Mouse (Mus musculus): ENCODE data around the gene Tchp.

The Tchp gene

GRCm38 (mm10) chr5:114742572-114742971, 35.0 kb downstream of the Tchp start:
- Histone ChIP-seq H3K36me3 (ENCODE audit: control insufficient read depth, insufficient read depth, low read length, poor library complexity, severe bottlenecking) (peaks cover 43% of the 10 kb centered on the region), H3K27me3 (ENCODE audit: control insufficient read depth, insufficient read depth, low read length, poor library complexity, severe bottlenecking) (no peaks in the 10 kb centered on the region)
- DNase-seq (ENCODE audit: low read depth, low spot score): no peak

DNA sequence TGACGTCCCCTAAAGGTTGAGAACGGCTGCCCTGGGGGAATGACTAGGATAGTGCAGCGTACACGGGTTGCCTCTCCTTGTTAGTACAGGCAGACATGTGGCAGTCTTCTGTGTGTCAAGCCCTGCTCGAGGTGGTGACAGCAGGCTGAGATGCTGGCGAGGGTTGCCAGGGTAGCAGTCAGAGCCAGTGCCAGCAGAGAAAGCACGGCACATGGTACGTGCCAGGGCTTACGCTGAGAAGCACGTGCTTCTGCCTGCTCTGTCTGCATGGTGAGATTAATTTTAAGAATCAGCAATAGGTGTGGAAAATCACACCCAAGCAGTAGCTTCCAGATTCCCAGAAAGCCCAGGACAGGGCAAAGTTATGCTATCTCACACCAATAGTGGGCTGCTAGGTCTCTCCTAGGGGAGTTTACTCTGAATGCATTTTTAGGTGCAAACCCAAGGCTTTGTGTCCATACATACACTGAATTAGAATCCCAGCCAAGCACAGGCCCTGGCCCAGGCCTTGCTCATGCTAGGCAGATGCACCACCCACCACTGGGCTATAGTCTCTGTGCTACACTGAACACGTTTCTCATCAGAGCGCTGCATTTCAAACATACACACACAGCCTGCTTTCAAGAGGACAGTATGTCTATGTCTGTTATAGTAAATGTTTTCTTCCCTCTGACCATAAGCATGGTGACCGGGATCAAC, 35.6 kb downstream of the Tchp start:
- DNase-seq (ENCODE audit: low read depth, low spot score): no peak
- Histone ChIP-seq H3K36me3 (ENCODE audit: control insufficient read depth, insufficient read depth, low read length, poor library complexity, severe bottlenecking) (peaks cover 41% of the 10 kb centered on the region), H3K27me3 (ENCODE audit: control insufficient read depth, insufficient read depth, low read length, poor library complexity, severe bottlenecking) (no peaks in the 10 kb centered on the region)

DNA sequence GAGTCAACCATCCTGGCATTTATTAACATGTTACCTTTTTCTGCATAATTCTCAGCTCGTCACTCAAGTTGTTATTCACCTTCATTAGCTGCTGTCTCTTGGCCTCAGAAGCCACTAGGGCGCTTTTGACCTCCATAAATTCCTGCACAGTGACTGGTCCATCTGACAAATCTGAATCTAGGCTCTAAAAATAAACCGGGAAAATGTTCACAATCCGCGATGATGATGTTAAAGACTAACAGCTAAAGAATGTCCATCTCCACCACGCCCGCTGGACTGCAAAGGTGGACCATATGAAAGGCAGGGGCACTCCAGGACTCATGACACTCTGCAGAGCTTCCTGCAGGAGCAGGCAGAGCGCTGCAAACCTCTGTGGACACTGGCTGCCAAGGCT, 36.1 kb downstream of the Tchp start:
- DNase-seq (ENCODE audit: low read depth, low spot score): no peak
- no peaks in the 10 kb centered on the region for H3K27me3 ChIP-seq (ENCODE audit: control insufficient read depth, insufficient read depth, low read length, poor library complexity, severe bottlenecking)
- peaks cover 38% of the 10 kb centered on the region for H3K36me3 ChIP-seq (ENCODE audit: control insufficient read depth, insufficient read depth, low read length, poor library complexity, severe bottlenecking)

GRCm38 (mm10) chr5:114745581-114745980, 38.0 kb downstream of the Tchp start:
- no peaks in the 10 kb centered on the region for H3K27me3 ChIP-seq (ENCODE audit: control insufficient read depth, insufficient read depth, low read length, poor library complexity, severe bottlenecking)
- DNase-seq (ENCODE audit: low read depth, low spot score): peak; percentile 15
- H3K36me3 ChIP-seq (ENCODE audit: control insufficient read depth, insufficient read depth, low read length, poor library complexity, severe bottlenecking): peaks cover 26% of the 10 kb centered on the region

DNA sequence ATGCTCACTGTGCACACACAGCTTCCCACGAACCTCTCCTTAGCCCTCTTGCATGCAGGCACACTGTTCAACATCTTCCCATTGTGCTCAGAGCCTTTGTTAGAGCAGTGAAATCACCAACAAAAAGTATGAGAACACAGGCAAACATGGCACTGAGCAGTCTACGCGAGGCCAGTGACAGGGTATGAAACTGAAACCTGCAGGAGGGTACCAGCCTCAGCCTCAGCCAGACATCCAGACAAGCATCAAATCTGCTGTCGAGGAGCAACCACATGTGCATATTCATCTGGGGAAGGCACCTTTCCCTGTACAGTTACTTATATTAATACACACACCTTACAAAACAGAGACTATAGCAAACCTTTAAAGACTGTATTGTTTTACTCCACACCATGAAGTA, 39.3 kb downstream of the Tchp start:
- H3K27me3 ChIP-seq (ENCODE audit: control insufficient read depth, insufficient read depth, low read length, poor library complexity, severe bottlenecking): no peaks in the 10 kb centered on the region
- DNase-seq (ENCODE audit: low read depth, low spot score): peak; percentile 35
- H3K36me3 ChIP-seq (ENCODE audit: control insufficient read depth, insufficient read depth, low read length, poor library complexity, severe bottlenecking): peaks cover 20% of the 10 kb centered on the region

- H3K36me3 ChIP-seq (ENCODE audit: control insufficient read depth, insufficient read depth, low read length, poor library complexity, severe bottlenecking): peaks cover 18% of the 10 kb centered on the region
- peak; percentile 49 for DNase-seq (ENCODE audit: low read depth, low spot score)
These were observed 40.0 kb downstream of the Tchp start for GRCm38 (mm10) chr5:114747521-114747920.

DNA sequence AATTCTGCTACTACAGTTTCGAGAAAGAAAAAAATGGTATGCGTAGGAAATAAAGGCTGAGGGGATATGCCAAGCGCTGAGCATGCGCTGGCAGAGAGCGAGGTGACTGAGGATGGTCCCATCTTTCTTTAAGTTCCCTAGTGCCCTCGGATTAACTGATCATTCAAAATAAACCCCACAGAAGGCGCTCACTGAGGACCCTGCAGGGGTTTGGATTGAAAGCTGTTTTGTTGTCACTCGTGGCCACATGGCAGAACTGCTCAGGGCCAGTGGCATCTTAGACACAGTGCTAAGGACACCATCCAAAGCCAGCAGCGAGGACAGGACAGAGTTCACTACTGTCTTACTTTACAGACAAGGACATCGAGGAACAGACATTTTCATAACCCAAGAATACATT, 42.8 kb downstream of the Tchp start:
- H3K36me3 ChIP-seq (ENCODE audit: control insufficient read depth, insufficient read depth, low read length, poor library complexity, severe bottlenecking): peaks cover 20% of the 10 kb centered on the region
- DNase-seq (ENCODE audit: low read depth, low spot score): no peak
- H3K27me3 ChIP-seq (ENCODE audit: control insufficient read depth, insufficient read depth, low read length, poor library complexity, severe bottlenecking): no peaks in the 10 kb centered on the region

More at GRCm38 (mm10) chr5:114747521-114747920, 40.0 kb downstream of the Tchp start:
- no peaks in the 10 kb centered on the region for H3K27me3 ChIP-seq (ENCODE audit: control insufficient read depth, insufficient read depth, low read length, poor library complexity, severe bottlenecking)

GRCm38 (mm10) chr5:114752397-114752796, 44.8 kb downstream of the Tchp start:
- Histone ChIP-seq H3K27me3 (ENCODE audit: control insufficient read depth, insufficient read depth, low read length, poor library complexity, severe bottlenecking) (no peaks in the 10 kb centered on the region), H3K36me3 (ENCODE audit: control insufficient read depth, insufficient read depth, low read length, poor library complexity, severe bottlenecking) (peaks cover 23% of the 10 kb centered on the region)
- DNase-seq (ENCODE audit: low read depth, low spot score): no peak

DNA sequence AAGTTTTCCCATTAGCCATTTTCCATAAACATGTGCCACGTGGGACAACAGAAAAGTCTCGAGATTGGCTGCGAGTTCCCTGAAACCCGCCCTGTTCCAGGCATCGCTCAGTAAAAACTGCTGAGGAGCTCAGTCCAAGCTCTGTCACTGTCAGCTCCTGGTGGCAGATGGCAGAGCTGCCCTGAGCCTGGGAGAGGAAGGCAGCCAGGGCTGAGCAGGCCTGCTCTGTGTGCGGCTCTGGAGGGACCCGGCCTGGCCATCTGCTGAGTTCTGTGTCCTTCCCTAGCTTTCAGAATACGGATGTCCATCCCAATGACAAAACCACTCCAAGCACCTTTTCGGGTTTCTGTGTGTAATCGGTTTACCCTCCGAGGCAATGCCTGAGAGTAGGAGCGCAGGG, 45.8 kb downstream of the Tchp start:
- Histone ChIP-seq H3K27me3 (ENCODE audit: control insufficient read depth, insufficient read depth, low read length, poor library complexity, severe bottlenecking) (no peaks in the 10 kb centered on the region), H3K36me3 (ENCODE audit: control insufficient read depth, insufficient read depth, low read length, poor library complexity, severe bottlenecking) (peaks cover 23% of the 10 kb centered on the region)
- no peak for DNase-seq (ENCODE audit: low read depth, low spot score)

- DNase-seq (ENCODE audit: low read depth, low spot score): no peak
- Histone ChIP-seq H3K27me3 (ENCODE audit: control insufficient read depth, insufficient read depth, low read length, poor library complexity, severe bottlenecking) (no peaks in the 10 kb centered on the region), H3K36me3 (ENCODE audit: control insufficient read depth, insufficient read depth, low read length, poor library complexity, severe bottlenecking) (peaks cover 30% of the 10 kb centered on the region)
These were observed 52.1 kb downstream of the Tchp start for GRCm38 (mm10) chr5:114759536-114760090.

DNA sequence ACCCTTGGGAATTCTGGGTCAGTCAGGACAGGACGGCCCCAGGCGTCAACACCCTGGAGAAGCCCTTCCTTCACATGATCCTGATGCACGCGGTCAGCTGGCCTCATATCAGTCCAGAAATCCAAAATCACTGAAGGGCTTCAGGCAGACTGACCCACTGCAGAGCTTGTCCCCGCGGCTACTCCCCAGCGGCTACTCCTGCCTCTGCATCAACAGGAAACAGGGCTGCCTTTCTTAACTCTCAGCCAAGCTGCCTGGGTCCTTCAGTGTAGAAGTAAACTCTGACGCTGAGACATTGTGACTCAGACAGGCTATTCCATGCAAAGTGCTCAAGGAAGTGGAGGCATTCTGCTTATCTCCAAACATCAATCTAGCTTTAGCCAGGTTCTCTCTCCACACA, 54.4 kb downstream of the Tchp start:
- Histone ChIP-seq H3K27me3 (ENCODE audit: control insufficient read depth, insufficient read depth, low read length, poor library complexity, severe bottlenecking) (no peaks in the 10 kb centered on the region), H3K36me3 (ENCODE audit: control insufficient read depth, insufficient read depth, low read length, poor library complexity, severe bottlenecking) (peaks cover 27% of the 10 kb centered on the region)
- no peak for DNase-seq (ENCODE audit: low read depth, low spot score)

DNA sequence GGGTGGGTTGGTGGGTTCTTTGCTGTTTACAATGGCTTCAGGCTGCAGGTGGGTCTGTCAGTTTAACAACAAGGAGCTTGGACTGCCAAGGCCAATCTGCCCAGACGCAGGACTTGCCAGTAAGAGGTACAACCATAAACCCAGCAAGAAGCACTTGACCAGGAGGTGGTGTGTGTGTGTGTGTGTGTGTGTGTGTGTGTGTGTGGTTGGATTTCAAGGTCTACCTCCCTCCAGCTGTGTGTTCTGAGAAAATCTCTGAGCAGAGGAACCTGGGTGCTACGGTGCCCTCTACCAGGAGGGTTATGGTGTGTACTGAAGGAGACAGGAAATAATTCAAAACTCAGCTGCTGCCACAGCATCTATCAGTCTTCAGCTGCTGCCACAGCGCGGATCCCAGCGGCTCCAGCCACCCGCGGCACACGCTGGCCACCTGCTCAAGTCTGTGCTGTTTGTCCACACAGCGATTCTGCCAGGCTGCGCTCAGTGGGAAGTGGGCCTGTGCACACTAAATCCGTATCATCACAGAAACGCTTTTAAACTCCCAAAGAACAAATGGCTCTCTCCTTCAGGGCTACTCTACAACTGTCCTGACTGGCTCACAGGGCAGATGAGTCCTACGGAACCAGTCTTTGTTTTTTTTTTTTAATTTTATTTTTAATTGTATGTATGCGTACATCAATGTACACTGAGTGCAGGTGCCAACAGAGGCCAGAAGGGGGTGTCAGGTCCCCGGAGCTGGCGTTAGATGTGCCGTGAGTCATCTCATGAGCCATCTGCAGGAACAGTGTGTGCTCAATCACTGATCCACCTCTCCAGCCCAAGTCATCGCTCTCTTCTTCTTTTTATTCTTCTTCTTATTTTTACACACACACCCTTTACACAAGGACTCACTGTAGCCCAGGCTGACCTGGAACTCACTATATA, 57.5 kb downstream of the Tchp start:
- no peaks in the 10 kb centered on the region for H3K27me3 ChIP-seq (ENCODE audit: control insufficient read depth, insufficient read depth, low read length, poor library complexity, severe bottlenecking)
- peak; percentile 44 for DNase-seq (ENCODE audit: low read depth, low spot score)
- H3K36me3 ChIP-seq (ENCODE audit: control insufficient read depth, insufficient read depth, low read length, poor library complexity, severe bottlenecking): peaks cover 25% of the 10 kb centered on the region

DNA sequence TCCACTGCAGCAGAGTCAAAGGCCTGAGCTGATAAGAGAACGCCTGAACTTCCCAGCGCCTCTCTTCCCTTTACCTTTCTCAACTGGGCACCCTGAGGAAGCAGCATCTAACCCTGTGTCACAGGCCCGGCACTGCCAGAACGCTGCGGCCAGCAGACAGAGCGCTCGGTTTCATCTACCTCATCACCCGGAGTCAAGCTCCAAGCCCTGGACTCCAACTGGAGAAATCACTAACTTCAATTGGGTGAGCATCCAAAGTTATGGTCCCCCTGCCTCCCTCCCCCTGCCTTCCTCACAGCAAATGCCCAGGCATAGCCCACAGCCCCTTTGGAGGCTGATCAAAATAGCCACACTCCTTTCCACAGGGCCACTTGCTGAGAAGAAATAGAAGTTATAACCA, 59.1 kb downstream of the Tchp start:
- Histone ChIP-seq H3K36me3 (ENCODE audit: control insufficient read depth, insufficient read depth, low read length, poor library complexity, severe bottlenecking) (peaks cover 16% of the 10 kb centered on the region), H3K27me3 (ENCODE audit: control insufficient read depth, insufficient read depth, low read length, poor library complexity, severe bottlenecking) (no peaks in the 10 kb centered on the region)

DNA sequence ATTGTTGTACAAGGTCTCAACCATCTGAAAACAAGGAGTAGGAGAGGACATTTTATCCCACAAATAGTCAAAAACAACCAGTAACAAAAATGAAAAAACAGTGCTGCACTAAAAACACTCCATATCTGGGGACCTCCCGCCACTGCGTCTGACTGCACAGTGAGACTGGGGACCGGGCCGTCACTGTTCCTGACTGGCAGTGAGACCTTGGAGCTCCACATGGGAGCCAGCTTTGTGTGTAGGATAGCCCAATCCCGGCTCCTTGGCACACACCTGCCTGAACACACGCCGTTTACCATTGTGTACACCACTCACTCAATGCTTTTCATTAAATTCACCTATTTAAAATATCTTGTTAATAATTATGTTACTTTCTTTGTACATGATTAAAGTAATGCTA, 59.6 kb downstream of the Tchp start:
- DNase-seq (ENCODE audit: low read depth, low spot score): no peak
- Histone ChIP-seq H3K27me3 (ENCODE audit: control insufficient read depth, insufficient read depth, low read length, poor library complexity, severe bottlenecking) (no peaks in the 10 kb centered on the region), H3K36me3 (ENCODE audit: control insufficient read depth, insufficient read depth, low read length, poor library complexity, severe bottlenecking) (peaks cover 14% of the 10 kb centered on the region)

More for the DNA sequence above, 59.1 kb downstream of the Tchp start:
- no peak for DNase-seq (ENCODE audit: low read depth, low spot score)

DNA sequence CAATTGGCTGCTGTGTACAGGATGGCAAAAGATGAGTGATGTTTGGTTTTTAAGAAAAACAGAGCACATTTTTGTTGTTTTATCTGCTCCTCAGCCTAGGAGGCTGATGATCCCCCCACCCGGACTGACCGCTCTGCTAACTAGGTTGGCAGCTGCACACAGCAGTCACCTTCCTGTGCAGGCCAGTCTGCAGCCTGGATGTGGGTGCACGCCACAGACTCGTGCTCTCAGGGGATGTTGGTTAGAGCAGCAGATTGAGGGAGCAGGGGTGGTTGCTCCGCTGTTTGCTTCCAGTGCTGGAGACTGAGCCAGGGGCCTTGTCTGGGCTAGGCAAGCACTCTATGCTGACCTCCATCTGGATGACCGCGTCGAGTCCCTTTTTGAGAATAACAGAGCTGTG, 62.2 kb downstream of the Tchp start:
- Histone ChIP-seq H3K27me3 (ENCODE audit: control insufficient read depth, insufficient read depth, low read length, poor library complexity, severe bottlenecking) (no peaks in the 10 kb centered on the region), H3K36me3 (ENCODE audit: control insufficient read depth, insufficient read depth, low read length, poor library complexity, severe bottlenecking) (peaks cover under 1% of the 10 kb centered on the region; the same call in 1 of the 2 replicates)
- no peak for DNase-seq (ENCODE audit: low read depth, low spot score)

All from splenic B cell, adult 2 months (primary cell).